Mouse (Mus musculus) stomach, postnatal 0 days (tissue): Measurements from ENCODE around the gene Taf1a.
"Not testable (repeated sequence)": the region's sequence is repeated elsewhere in the genome, so short reads cannot be mapped to it uniquely, and the experiment has no call there.

Source experiments
- CTCF ChIP-seq: IDR thresholded peaks from 2 replicates; pipeline ENCODE4 v1.5.1; 2016; ENCODE audit warnings: antibody characterized with exemption, low read depth, mild to moderate bottlenecking, moderate library complexity
- EP300 ChIP-seq: optimal IDR thresholded peaks from 2 replicates; pipeline ENCODE3; 2016; ENCODE audit warnings: antibody characterized with exemption

DNA sequence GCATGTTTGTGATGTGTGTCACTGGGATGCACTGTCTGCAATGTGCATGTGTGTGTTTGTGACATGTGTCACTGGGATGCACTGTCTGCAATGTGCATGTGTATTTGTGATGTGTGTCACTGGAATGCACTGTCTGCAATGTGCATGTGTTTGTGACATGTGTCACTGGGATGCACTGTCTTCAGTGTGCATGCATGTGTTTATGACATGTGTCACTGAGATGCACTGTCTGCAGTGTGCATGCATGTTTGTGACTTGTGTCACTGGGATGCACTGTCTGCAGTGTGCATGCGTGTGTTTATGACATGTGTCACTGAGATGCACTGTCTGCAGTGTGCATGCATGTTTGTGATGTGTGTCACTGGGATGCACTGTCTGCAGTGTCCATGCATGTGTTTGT, 45.9 kb upstream of the Taf1a start:
- TF ChIP-seq CTCF, EP300: not testable (repeated sequence)
